Mouse (Mus musculus) embryonic facial prominence, embryonic 15.5 days (tissue): ENCODE data around the gene Clec2d. TPM values are rescaled to one million over a fixed set of nuclear protein-coding genes. Genes with fewer than 3 reads are reported as not detected.
A peak's percentile ranks its signal among the peaks of the same experiment; 100 is the strongest.

Experiments
- ATAC-seq: fragments of 200-750 bp; cut with Nextera tagmentation; 2 replicates; pipeline ENCODE4 v1.8.0; 2017; ENCODE audit warnings: low read depth, moderate TSS enrichment; ENCODE audit not compliant: insufficient number of reproducible peaks, low FRiP score, low TSS enrichment
- H3K27ac ChIP-seq: fragments of 300-500 bp; sonication (generic); replicated peaks from 2 replicates; pipeline ENCODE4 v1.5.1; 2015; ENCODE audit warnings: mild to moderate bottlenecking, inconsistent platforms
- H3K27me3 ChIP-seq: fragments of 300-500 bp; sonication (generic); 2 replicates; pipeline ENCODE4 v1.6.1; 2015; ENCODE audit warnings: inconsistent platforms
- H3K36me3 ChIP-seq: fragments of 300-500 bp; sonication (generic); 2 replicates; pipeline ENCODE4 v1.6.1; 2015; ENCODE audit warnings: mild to moderate bottlenecking, inconsistent platforms
- H3K4me1 ChIP-seq: fragments of 300-500 bp; sonication (generic); 2 replicates; pipeline ENCODE4 v1.6.1; 2015; ENCODE audit warnings: inconsistent platforms
- H3K4me2 ChIP-seq: fragments of 300-500 bp; sonication (generic); replicated peaks from 2 replicates; pipeline ENCODE4 v1.6.1; 2015; ENCODE audit warnings: mild to moderate bottlenecking, inconsistent platforms
- H3K4me3 ChIP-seq: fragments of 300-500 bp; sonication (generic); replicated peaks from 2 replicates; pipeline ENCODE4 v1.5.1; 2015; ENCODE audit warnings: mild to moderate bottlenecking, inconsistent platforms
- H3K9ac ChIP-seq: fragments of 300-500 bp; sonication (generic); 2 replicates; pipeline ENCODE4 v1.6.1; 2015; ENCODE audit warnings: inconsistent platforms
- H3K9me3 ChIP-seq: fragments of 300-500 bp; sonication (generic); replicated peaks from 2 replicates; pipeline ENCODE4 v1.6.1; 2016; ENCODE audit warnings: inconsistent platforms
- WGBS: fragments of 180-500 bp; shearing (Covaris S2); methylation state at CpG from one replicate; pipeline ENCODE4 v1.1.7; 2015; 5-methylcytosine and 5-hydroxymethylcytosine counted together
- polyA plus RNA-seq: library from polyadenylated mRNA; unstranded; fragments of >200 nt; fragmentation: Nextera tagmentation; extraction: Ambion mirVana; gene quantifications from 2 replicates; pipeline ENCODE4 v1.2.1, GENCODE M21; 2015

Clec2d gene
- 0.46 and 0.80 TPM in 2 replicates for polyA plus RNA-seq

DNA sequence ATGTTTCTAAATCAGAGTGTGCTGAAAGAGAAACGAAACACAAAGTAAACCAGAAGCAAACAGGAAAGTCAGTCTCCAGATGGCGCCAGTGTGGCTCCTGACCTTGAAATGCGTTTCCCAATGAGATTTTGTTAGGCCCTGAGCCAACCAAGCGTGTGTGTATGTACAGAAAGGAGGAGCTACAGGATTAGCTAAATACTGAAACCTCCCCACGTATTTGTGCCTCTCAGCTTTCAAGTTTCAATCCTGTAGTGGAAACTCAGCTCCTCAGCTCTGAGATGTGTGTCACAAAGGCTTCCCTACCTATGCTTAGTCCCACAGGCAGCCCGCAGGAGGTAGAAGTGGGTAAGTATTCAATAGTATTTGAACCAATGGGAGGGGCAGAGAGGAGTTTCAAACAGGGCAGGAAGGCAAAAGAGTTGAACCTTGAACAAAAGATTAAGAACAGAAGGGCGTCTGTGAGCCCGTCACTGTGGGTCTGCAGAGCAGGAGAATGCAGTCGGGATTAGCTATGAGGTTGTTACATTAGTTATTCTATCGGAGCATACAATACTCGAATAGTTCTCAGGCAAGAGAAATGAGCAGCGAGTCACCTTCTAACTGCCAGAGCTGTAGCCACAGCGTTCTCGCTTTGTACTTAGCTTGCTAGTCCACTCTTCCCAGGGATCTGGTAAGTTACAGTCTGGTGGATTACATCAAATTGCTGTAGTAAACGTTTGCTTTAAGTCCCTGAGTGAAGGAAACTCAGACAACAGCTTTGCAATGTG lies at the start of gene Clec2d:
TSS of gene Clec2d (plus strand) at position 213 of the 767 bp plus-strand sequence.
- Histone ChIP-seq H3K9me3 (no peaks in the 10 kb centered on the region), H3K4me2 (peak within 1 kb of the TSS; percentile 51), H3K4me3 (peak within 1 kb of the TSS; percentile 50), H3K9ac (peak within 1 kb of the TSS; percentile 48), H3K27me3 (no peaks in the 10 kb centered on the region), H3K4me1 (no peaks in the 10 kb centered on the region), H3K36me3 (peaks cover 6% of the 10 kb centered on the region; the same call in 1 of the 2 replicates), H3K27ac (peak within 1 kb of the TSS; percentile 94)
- WGBS = 2% methylated on average over 15 of the region's 15 CpGs
- peak; percentile 88 for ATAC-seq

DNA sequence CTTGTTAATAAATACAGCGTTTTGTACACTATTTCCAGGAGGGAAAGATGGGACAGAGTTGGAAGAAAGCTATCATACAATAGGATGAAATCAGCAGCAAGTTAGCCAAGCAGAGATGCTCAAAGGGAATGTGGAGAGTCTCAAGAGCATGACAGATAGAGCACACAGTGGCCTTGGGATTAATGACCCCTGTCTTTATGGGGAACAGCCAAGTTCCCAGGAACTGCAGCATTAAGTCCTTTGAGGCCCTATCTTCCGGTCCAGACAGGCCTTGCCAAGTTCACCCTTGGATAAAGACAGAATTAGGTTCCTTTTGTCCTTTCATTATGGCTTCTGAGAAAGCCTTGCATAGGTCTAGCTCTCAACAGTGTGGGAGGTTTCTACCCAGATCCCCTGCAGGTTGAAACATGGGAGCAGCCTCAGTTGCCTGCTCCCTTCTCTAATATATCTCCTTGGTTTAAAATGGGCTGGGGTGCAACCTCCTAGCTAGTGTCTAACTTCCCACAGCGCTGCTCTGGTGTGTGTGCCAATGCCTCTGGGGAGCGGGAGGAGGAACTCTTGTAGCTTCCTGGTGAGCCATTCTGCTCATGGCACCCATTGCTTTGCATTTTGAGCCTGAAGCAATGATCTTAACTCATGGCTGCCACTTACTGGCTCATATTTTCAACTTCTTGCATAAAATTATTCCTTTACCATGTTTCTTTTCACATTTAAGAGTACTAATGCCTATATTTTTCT lies 47.6 kb upstream of the Clec2d start:
- Histone ChIP-seq H3K27me3 (no peaks in the 10 kb centered on the region), H3K36me3 (no peaks in the 10 kb centered on the region), H3K27ac (no peak overlapping the region), H3K4me3 (no peak overlapping the region), H3K9ac (no peak overlapping the region), H3K4me1 (no peaks in the 10 kb centered on the region), H3K4me2 (no peak overlapping the region), H3K9me3 (no peaks in the 10 kb centered on the region)
- no peak for ATAC-seq
- 80% methylated on average over 4 of the region's 4 CpGs for WGBS

DNA sequence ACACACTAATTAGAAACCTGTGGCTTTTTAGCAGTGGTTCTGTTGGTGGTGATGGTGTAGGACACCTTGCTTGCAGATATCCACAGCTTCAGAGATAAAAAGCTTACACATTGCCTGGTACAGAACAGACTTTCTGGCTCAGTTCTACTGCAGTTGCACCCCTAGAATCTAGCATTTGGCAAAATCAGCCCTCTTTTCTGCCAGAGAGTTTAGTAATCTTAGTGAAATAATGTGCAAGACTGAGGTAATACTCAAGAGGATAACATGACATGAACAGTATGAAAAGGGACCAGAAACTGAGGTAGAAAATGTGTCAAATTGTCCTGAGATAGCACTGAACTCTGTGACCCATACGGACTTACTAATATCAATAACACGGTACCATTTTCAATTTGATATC lies 33.6 kb upstream of the Clec2d start:
- Histone ChIP-seq H3K4me1 (no peaks in the 10 kb centered on the region), H3K27ac (no peak overlapping the region), H3K9me3 (no peaks in the 10 kb centered on the region), H3K27me3 (no peaks in the 10 kb centered on the region), H3K9ac (no peak overlapping the region), H3K4me2 (no peak overlapping the region), H3K36me3 (no peaks in the 10 kb centered on the region), H3K4me3 (no peak overlapping the region)
- WGBS = 89% methylated on average over 2 of the region's 2 CpGs
- no peak for ATAC-seq

DNA sequence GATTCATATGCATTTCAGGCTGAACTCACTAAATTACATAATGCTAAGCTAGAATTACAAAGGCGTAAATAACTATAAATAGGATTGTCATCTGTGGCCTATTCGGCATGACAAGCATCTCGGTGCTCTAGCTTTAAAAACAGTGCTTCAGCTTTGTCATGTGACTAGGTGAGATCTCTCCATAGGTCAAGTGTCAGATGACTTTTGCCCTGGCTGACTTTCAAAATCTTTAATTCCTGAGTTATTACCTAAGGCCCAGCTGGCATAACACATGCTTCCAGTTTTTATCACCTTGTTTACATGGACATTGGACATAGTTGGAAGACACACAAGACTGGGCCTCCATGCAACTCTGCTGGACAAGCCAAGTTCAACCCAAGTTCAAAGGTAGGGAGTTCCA lies 20.3 kb upstream of the Clec2d start:
- WGBS = 78% methylated on average over 3 of the region's 3 CpGs

DNA sequence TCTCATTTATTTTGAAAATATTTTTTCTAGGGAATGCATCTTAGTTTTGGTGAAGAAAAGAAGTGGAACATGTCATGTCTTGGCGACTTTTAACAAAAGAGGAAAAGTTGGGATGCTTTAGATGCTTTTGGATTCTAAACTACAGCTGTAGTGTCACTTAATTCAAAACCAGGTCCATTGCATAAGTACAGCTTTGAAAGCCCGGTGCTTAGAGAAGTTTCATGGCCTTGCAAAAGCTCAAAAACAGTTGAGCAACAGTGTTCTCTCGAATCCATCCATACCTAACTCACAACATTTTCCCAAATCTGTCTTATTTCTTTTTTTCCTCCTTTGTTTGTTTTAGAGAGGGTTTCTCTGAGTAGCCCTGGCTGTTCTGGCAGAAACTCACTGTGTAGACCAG lies 19.3 kb upstream of the Clec2d start:
- no peak overlapping the region for H3K4me3 ChIP-seq
- no peaks in the 10 kb centered on the region for H3K9me3 ChIP-seq
- no peak for ATAC-seq
- 87% methylated on average over 3 of the region's 3 CpGs for WGBS
- no peak overlapping the region for H3K4me2 ChIP-seq
- no peaks in the 10 kb centered on the region for H3K27me3 ChIP-seq
- no peaks in the 10 kb centered on the region for H3K4me1 ChIP-seq
- H3K27ac ChIP-seq = no peak overlapping the region
- H3K9ac ChIP-seq = no peak overlapping the region
- H3K36me3 ChIP-seq = no peaks in the 10 kb centered on the region

More for the DNA sequence above, 20.3 kb upstream of the Clec2d start:
- H3K9ac ChIP-seq = no peak overlapping the region
- H3K36me3 ChIP-seq = no peaks in the 10 kb centered on the region
- no peak overlapping the region for H3K4me3 ChIP-seq
- no peaks in the 10 kb centered on the region for H3K4me1 ChIP-seq
- H3K4me2 ChIP-seq = no peak overlapping the region
- no peaks in the 10 kb centered on the region for H3K27me3 ChIP-seq
- no peak overlapping the region for H3K27ac ChIP-seq
- no peaks in the 10 kb centered on the region for H3K9me3 ChIP-seq
- ATAC-seq = no peak

DNA sequence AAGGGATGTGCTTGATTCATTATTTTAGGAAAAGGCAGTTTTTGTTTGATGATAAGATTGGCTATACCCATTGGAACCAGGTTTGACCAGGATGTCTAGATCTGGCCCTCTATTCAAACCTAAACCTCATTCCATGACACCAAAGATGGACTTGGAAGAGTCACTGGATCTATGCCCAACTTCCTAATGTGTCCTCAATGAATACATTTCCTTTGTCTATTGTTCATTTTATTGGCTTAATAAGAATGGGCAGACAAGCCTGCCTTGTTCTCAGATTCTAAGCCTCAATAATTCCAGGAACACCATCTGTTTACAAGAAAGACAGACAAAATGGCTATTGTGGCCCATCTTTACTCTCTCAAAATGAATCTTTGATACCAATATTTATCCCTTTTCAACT lies 18.5 kb upstream of the Clec2d start:
- H3K36me3 ChIP-seq = no peaks in the 10 kb centered on the region
- H3K4me3 ChIP-seq = no peak overlapping the region
- no peaks in the 10 kb centered on the region for H3K4me1 ChIP-seq
- H3K4me2 ChIP-seq = no peak overlapping the region
- no peak overlapping the region for H3K27ac ChIP-seq
- no peak for ATAC-seq
- H3K9ac ChIP-seq = no peak overlapping the region
- no peaks in the 10 kb centered on the region for H3K27me3 ChIP-seq
- no peaks in the 10 kb centered on the region for H3K9me3 ChIP-seq

DNA sequence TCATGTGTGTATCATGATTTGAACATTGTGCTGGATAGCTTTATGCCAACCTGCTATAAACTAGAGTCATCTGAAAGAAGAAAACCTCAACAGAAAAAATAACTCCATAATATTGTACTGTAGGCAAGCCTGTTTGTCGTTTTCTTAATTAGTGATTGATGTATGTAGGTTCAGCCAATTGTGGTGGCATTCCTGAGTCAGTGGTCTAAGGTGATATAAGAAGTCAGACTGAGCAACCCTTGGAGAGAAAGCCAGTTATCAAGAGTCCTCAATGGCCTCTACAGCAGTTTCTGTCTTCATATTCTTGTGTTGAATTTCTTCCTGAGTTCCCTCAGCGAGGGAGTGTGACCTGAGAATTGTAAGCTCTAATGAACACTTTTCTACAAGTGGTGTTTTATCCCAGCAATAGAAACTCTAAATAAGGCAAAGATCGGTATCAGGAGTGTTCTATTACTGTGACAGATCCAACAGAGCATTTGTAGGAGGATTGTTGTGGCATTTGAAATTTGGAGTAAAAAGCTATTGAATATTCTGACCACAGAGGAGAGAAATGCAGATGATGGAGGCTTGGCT lies 17.7 kb upstream of the Clec2d start:
- Histone ChIP-seq H3K36me3 (no peaks in the 10 kb centered on the region), H3K27ac (no peak overlapping the region), H3K27me3 (no peaks in the 10 kb centered on the region), H3K4me2 (no peak overlapping the region), H3K9ac (no peak overlapping the region), H3K4me3 (no peak overlapping the region), H3K9me3 (no peaks in the 10 kb centered on the region), H3K4me1 (no peaks in the 10 kb centered on the region)
- no peak for ATAC-seq
- 75% methylated on average over 3 of the region's 3 CpGs for WGBS

DNA sequence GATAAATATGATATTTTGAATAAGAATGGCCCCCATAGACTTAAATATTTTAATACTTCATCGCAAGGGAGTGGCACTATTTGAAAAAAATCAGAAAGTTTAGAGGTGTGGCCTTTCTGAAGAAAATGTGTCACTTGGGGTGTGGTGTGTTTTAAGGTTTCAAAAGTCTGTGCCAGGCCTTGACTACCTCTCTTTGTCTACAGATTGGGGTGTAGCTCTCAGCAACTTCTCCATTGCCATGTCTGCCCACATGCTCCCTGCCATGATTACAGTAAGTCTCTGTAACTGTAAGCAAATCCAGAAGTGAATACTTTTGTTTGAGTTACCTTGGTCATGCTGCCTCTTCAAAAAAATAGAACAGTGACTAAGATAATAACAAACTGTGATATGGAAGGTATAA lies 16.8 kb upstream of the Clec2d start:
- Histone ChIP-seq H3K9me3 (no peaks in the 10 kb centered on the region), H3K9ac (no peak overlapping the region), H3K4me2 (no peak overlapping the region), H3K27me3 (no peaks in the 10 kb centered on the region), H3K4me3 (no peak overlapping the region), H3K4me1 (no peaks in the 10 kb centered on the region), H3K27ac (no peak overlapping the region), H3K36me3 (no peaks in the 10 kb centered on the region)
- no peak for ATAC-seq
- 84% methylated on average over 1 of the region's 1 CpGs for WGBS

DNA sequence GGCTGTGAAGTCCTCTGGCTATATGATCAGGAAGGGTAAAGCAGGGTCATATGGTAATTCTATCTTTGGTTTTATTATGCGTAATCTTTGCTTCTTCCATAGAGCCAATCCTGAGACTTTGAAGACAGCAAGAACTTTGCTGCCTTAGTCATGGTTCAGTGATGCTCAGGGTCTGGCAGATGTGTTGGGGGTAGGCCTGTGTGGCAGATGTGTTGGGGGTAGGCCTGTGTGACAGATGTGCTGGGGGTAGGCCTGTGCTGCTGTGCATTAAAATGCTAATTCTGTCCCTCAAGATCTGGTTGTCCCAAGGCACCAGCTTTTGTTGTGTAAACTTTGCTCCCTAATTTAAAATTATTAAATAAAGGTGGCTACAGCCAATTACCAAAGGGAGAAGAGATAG lies 9.5 kb upstream of the Clec2d start:
- ATAC-seq = peak; percentile 70; the same call in 1 of the 2 replicates
- H3K4me2 ChIP-seq = no peak overlapping the region

DNA sequence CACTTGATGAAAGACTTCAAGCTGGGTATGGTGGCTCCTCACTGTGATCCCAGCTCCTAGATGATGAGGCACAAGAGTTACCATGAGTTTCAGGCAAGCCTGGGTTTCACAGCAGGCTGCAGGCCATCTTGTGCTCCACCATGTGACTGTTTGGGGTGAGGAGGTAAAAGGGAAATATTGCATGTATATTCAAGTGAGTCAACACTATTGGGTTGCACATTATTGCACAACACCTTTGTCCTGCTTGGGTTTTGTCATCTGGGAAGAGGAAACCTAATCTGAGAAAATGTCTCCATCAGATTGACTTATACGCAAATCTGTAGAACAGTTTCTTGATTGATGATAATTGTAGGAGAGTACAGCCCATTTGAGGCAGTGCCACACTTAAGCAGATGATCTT lies 8.7 kb upstream of the Clec2d start:
- H3K4me1 ChIP-seq = no peaks in the 10 kb centered on the region
- no peak overlapping the region for H3K4me2 ChIP-seq

More for the DNA sequence above, 9.5 kb upstream of the Clec2d start:
- Histone ChIP-seq H3K27me3 (no peaks in the 10 kb centered on the region), H3K27ac (no peak overlapping the region), H3K9me3 (no peaks in the 10 kb centered on the region), H3K36me3 (no peaks in the 10 kb centered on the region), H3K4me1 (no peaks in the 10 kb centered on the region), H3K4me3 (no peak overlapping the region), H3K9ac (no peak overlapping the region)
- 74% methylated on average over 1 of the region's 1 CpGs for WGBS

DNA sequence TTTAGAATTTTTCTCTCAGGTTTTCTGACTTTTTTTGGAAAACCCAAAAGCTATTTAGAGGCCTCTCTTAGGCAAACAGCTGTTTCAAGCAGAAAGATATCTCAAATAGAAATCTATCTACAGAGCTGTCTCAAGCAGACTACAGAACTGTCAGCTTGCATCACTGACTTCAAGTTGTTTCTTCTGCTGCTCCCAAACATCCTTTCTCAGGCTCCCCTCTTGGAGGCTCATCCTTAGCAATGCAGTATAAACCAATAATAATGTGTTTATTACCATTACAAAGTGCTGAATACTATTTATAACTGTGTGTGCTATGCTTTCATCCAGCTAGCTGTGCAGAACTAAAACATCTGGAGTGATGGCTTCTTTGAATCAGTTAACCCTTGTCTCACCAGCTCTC lies 5.6 kb upstream of the Clec2d start:
- H3K27me3 ChIP-seq = no peaks in the 10 kb centered on the region

More for the DNA sequence above, 8.7 kb upstream of the Clec2d start:
- WGBS = 92% methylated on average over 1 of the region's 1 CpGs
- Histone ChIP-seq H3K36me3 (no peaks in the 10 kb centered on the region), H3K9me3 (no peaks in the 10 kb centered on the region), H3K27me3 (no peaks in the 10 kb centered on the region), H3K27ac (no peak overlapping the region), H3K9ac (no peak overlapping the region), H3K4me3 (no peak overlapping the region)
- no peak for ATAC-seq

More for the DNA sequence above, 5.6 kb upstream of the Clec2d start:
- Histone ChIP-seq H3K4me2 (no peak overlapping the region), H3K4me1 (no peaks in the 10 kb centered on the region), H3K36me3 (no peaks in the 10 kb centered on the region), H3K4me3 (no peak overlapping the region), H3K9ac (no peak overlapping the region), H3K27ac (no peak overlapping the region), H3K9me3 (no peaks in the 10 kb centered on the region)
- no peak for ATAC-seq
